8 mouse cellular contexts compared by ENCODE assay signal in the genomic region with DNA sequence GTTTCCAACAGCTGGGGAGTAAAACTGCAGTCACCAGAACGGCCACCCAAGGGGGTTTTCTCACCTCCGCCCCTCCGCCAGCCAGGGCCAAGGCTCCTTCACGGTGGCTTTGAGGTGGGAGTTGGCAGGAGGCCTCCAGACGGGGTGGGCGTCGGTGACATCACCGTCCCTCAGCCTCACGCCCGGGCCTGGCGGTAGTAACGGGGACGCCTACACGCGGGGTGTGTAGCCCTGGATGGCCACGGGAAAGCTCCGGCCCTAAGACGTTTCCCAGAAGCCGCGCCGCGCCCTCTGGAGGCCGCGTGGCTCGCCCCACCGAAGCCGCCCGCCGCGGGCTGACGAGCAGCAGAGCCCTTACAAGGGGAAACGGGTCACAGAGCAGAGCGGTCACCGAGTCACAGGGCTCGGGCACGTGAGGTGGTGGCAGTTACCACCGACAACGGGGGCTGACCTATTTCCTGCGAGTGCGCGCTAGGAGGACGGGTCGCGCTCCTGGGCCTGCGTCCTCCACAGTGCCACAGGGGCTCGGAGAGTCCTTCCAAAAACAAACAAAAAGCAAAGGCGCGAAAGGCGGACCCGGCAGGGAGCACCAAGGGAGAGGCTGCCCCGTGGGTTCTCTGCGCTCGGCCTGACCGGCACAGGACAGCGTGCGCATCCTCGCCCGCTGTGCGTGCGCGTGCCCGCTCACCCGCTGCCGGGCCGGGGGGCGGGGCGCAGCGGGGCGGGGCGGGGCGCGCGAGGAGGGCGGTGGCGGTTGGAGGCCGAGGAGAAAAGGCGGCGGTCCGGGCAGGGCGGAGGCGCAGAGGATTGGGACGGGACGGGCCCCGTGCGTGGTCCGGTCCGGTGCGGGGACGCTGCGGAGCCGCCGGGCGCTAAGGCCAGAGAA. TPM values are rescaled to one million over a fixed set of nuclear protein-coding genes. Genes with fewer than 3 reads are reported as not detected.
A peak's percentile ranks its signal among the peaks of the same experiment; 100 is the strongest.
DNase-seq lines count a peak whose midpoint lies in the region; ATAC-seq and TF ChIP-seq lines count a peak whose summit lies in the region.

Gene Fbxo30, plus strand, starts transcription at position 753 of the 886 bp plus-strand sequence.

- H3K4me2 ChIP-seq in CH12.LX (ENCODE audit: insufficient read depth, low read depth, poor library complexity, severe bottlenecking): peak within 1 kb of the TSS; percentile 61
- H3K4me2 ChIP-seq in forebrain, embryonic 11.5 days (ENCODE audit: low read depth, low read length, severe bottlenecking): peak within 1 kb of the TSS; percentile 51
- peak within 1 kb of the TSS; percentile 97 for H3K4me2 ChIP-seq in heart, embryonic 16.5 days (ENCODE audit: low read depth, low read length)
- peak within 1 kb of the TSS; percentile 99 for H3K4me2 ChIP-seq in liver, embryonic 13.5 days
- H3K4me2 ChIP-seq in stomach, embryonic 14.5 days (replicated peaks; ENCODE audit: low read depth, low read length): peak within 1 kb of the TSS; percentile 87

- H3K9ac ChIP-seq in CH12.LX (ENCODE audit: insufficient read depth, low read depth): peak within 1 kb of the TSS; percentile 61
- H3K9ac ChIP-seq in forebrain, embryonic 11.5 days (ENCODE audit: low read length): peak within 1 kb of the TSS; percentile 93
- H3K9ac ChIP-seq in heart, embryonic 16.5 days (ENCODE audit: low read length): peak within 1 kb of the TSS; percentile 99
- peak within 1 kb of the TSS; percentile 100 for H3K9ac ChIP-seq in liver, embryonic 13.5 days
- peak within 1 kb of the TSS; percentile 97 for H3K9ac ChIP-seq in stomach, embryonic 14.5 days (replicated peaks; ENCODE audit: low read depth, low read length)

- dilution Hi-C loops in CH12.LX (cut with MboI; ENCODE audit: extremely low pct_ligation_motif_present, extremely low pct_unique_long_range_greater_than_20kb, low sequenced_read_pairs): no loop called here

- peak within 1 kb of the TSS; percentile 59 to 69 (median 68) for H3K4me3 ChIP-seq in CH12.LX (replicated peaks in 1 of 3; ENCODE audit: low read depth in 2 of 3, low read length in 2 of 3, poor library complexity in 1 of 3)
- peak within 1 kb of the TSS; percentile 93 for H3K4me3 ChIP-seq in forebrain, embryonic 11.5 days (ENCODE audit: low read depth, low read length)
- peak within 1 kb of the TSS; percentile 97 for H3K4me3 ChIP-seq in heart, embryonic 16.5 days (ENCODE audit: low read length)
- peak within 1 kb of the TSS; percentile 99 for H3K4me3 ChIP-seq in liver, embryonic 13.5 days (replicated peaks)
- H3K4me3 ChIP-seq in stomach, embryonic 14.5 days (ENCODE audit: low read depth, low read length): peak within 1 kb of the TSS; percentile 88

- peaks cover 3% of the 10 kb centered on the region; the same call in 1 of the 2 replicates for H3K79me2 ChIP-seq in CH12.LX (replicated peaks; ENCODE audit: control insufficient read depth, extremely low read depth, insufficient read depth, poor library complexity, severe bottlenecking)

- peak within 1 kb of the TSS; percentile 64 for H3K27ac ChIP-seq in CH12.LX (ENCODE audit: insufficient read depth, low read depth)
- peak within 1 kb of the TSS; percentile 95 for H3K27ac ChIP-seq in forebrain, embryonic 11.5 days (ENCODE audit: low read depth, low read length)
- peak within 1 kb of the TSS; percentile 100 for H3K27ac ChIP-seq in heart, embryonic 16.5 days (ENCODE audit: low read length)
- H3K27ac ChIP-seq in liver, embryonic 13.5 days: peak within 1 kb of the TSS; percentile 98
- H3K27ac ChIP-seq in stomach, embryonic 14.5 days (ENCODE audit: low read length): peak within 1 kb of the TSS; percentile 97

- no peak for TF ChIP-seq EP300 in CH12.LX (IDR thresholded peaks at IDR 0.05; ENCODE audit: low read length)

- H3K27me3 ChIP-seq in CH12.LX (replicated peaks): no peaks in the 10 kb centered on the region
- no peaks in the 10 kb centered on the region for H3K27me3 ChIP-seq in forebrain, embryonic 11.5 days (ENCODE audit: control insufficient read depth, insufficient read depth, low read length)
- H3K27me3 ChIP-seq in heart, embryonic 16.5 days (ENCODE audit: control insufficient read depth, insufficient read depth, low read length): no peaks in the 10 kb centered on the region
- no peaks in the 10 kb centered on the region for H3K27me3 ChIP-seq in liver, embryonic 13.5 days
- H3K27me3 ChIP-seq in stomach, embryonic 14.5 days (ENCODE audit: control insufficient read depth, insufficient read depth, low read length): no peaks in the 10 kb centered on the region

- H3K9me3 ChIP-seq in CH12.LX (replicated peaks; ENCODE audit: low read length): peaks cover 3% of the 10 kb centered on the region
- no peaks in the 10 kb centered on the region for H3K9me3 ChIP-seq in forebrain, embryonic 11.5 days (ENCODE audit: control insufficient read depth, low read length)
- H3K9me3 ChIP-seq in heart, embryonic 16.5 days (replicated peaks; ENCODE audit: control insufficient read depth, low read length): no peaks in the 10 kb centered on the region
- H3K9me3 ChIP-seq in liver, embryonic 13.5 days (replicated peaks): no peaks in the 10 kb centered on the region
- no peaks in the 10 kb centered on the region for H3K9me3 ChIP-seq in stomach, embryonic 14.5 days (ENCODE audit: control insufficient read depth, low read depth, low read length)

- H3K36me3 ChIP-seq in CH12.LX (replicated peaks in 1 of 2; ENCODE audit: control insufficient read depth in 1 of 2, insufficient read depth in 1 of 2, low read length in 1 of 2): peaks cover 0 to 2% of the 10 kb centered on the region in 2 experiments
- no peaks in the 10 kb centered on the region for H3K36me3 ChIP-seq in forebrain, embryonic 11.5 days (ENCODE audit: control insufficient read depth, insufficient read depth, low read length)
- H3K36me3 ChIP-seq in heart, embryonic 16.5 days (ENCODE audit: control insufficient read depth, insufficient read depth): no peaks in the 10 kb centered on the region
- peaks cover 4% of the 10 kb centered on the region for H3K36me3 ChIP-seq in liver, embryonic 13.5 days
- no peaks in the 10 kb centered on the region for H3K36me3 ChIP-seq in stomach, embryonic 14.5 days (ENCODE audit: control insufficient read depth, insufficient read depth, low read length)

- WGBS in forebrain, embryonic 11.5 days: under 1% methylated on average over 75 of the region's 93 CpGs
- WGBS in heart, embryonic 16.5 days: under 1% methylated on average over 88 of the region's 93 CpGs
- WGBS in liver, embryonic 13.5 days (ENCODE audit: insufficient replicate concordance): under 1% methylated on average over 64 of the region's 93 CpGs
- under 1% methylated on average over 77 of the region's 93 CpGs for WGBS in stomach, embryonic 14.5 days

- in situ Hi-C loops in CH12.LX (cut with MboI; ENCODE audit: low pct_ligation_motif_present, low pct_unique_long_range_greater_than_20kb, low sequenced_read_pairs): no loop called here

- TF ChIP-seq POLR2A in CH12.LX (IDR thresholded peaks at IDR 0.05; ENCODE audit: low read depth, low read length): peak; percentile 93

- peak; percentile 9; the same call in 1 of the 2 replicates for TF ChIP-seq RAD21 in CH12.LX (IDR thresholded peaks at IDR 0.05; ENCODE audit: low read depth, low read length)

- TF ChIP-seq CTCF in CH12.LX (conservative IDR thresholded peaks at IDR 0.05 in 1 of 2, IDR thresholded peaks at IDR 0.05 in 1 of 2; ENCODE audit: low read depth in 2 of 2, low read length in 2 of 2): peak in 1 of 2 experiments; percentile 56; a peak in 2 of 4 replicates

- peaks cover 0 to 12% of the 10 kb centered on the region in 2 experiments; a peak in 3 of 4 replicates for H3K4me1 ChIP-seq in CH12.LX (ENCODE audit: control insufficient read depth in 1 of 2, insufficient read depth in 2 of 2)
- H3K4me1 ChIP-seq in forebrain, embryonic 11.5 days (replicated peaks; ENCODE audit: control insufficient read depth, insufficient read depth, low read length): no peaks in the 10 kb centered on the region; the same call in 1 of the 2 replicates
- no peaks in the 10 kb centered on the region for H3K4me1 ChIP-seq in heart, embryonic 16.5 days (ENCODE audit: control insufficient read depth, insufficient read depth, low read length)
- H3K4me1 ChIP-seq in liver, embryonic 13.5 days (replicated peaks): peaks cover 28% of the 10 kb centered on the region
- no peaks in the 10 kb centered on the region for H3K4me1 ChIP-seq in stomach, embryonic 14.5 days (ENCODE audit: control insufficient read depth, insufficient read depth, low read length)

- DNase-seq in CH12.LX (ENCODE audit: extremely low read depth): peak; percentile 68
- DNase-seq in c-Kit-positive CD71-positive TER-119-negative erythroid progenitor cells, embryonic 14.5 days (ENCODE audit: low read depth): peak; percentile 62
- peak; percentile 96 for DNase-seq in forebrain, embryonic 11.5 days (ENCODE audit: low spot score)
- peak; percentile 93 to 97 for DNase-seq in kidney, postnatal 25 days
- DNase-seq in liver, embryonic 13.5 days: peak; percentile 86
- peak; percentile 92 to 95 for DNase-seq in natural killer cell, adult 2 months (ENCODE audit: low spot score in 2 of 2)

- peak; percentile 94 for ATAC-seq in forebrain, embryonic 11.5 days (replicated peaks; ENCODE audit: low FRiP score)
- ATAC-seq in heart, embryonic 16.5 days (replicated peaks; ENCODE audit: extremely low read depth, insufficient read depth, low FRiP score): peak; percentile 93
- ATAC-seq in liver, embryonic 13.5 days (ENCODE audit: low read depth): peak; percentile 92
- peak; percentile 93 for ATAC-seq in stomach, embryonic 14.5 days (ENCODE audit: insufficient number of reproducible peaks, insufficient read depth, low FRiP score, low read depth)

TF ChIP-seq in CH12.LX, 34 proteins besides CTCF, POLR2A, EP300 and RAD21 (continues in another document):
- TF ChIP-seq NRF1 (IDR thresholded peaks at IDR 0.05; ENCODE audit: low read depth, low read length) (peak; percentile 73), ZNF384 (IDR thresholded peaks at IDR 0.05; ENCODE audit: low read depth, low read length) (no peak), TBP (conservative IDR thresholded peaks at IDR 0.05; ENCODE audit: low read depth, low read length) (no peak), IRF4 (IDR thresholded peaks at IDR 0.05; ENCODE audit: low read depth, low read length) (peak; percentile 13; the same call in 1 of the 2 replicates), SIN3A (IDR thresholded peaks at IDR 0.05; ENCODE audit: low read length) (peak; percentile 37), SMC3 (IDR thresholded peaks at IDR 0.05; ENCODE audit: low read depth, low read length) (peak; percentile 28), MAFK (IDR thresholded peaks at IDR 0.05; ENCODE audit: insufficient replicate concordance, low read length) (no peak), PAX5 (IDR thresholded peaks at IDR 0.05; ENCODE audit: low read length) (no peak)

RNA-seq across cellular contexts. Expression of gene Fbxo30, which starts in this region (rescaled TPM):
- total RNA-seq in CH12.LX (2012; rRNA removed) (1.8 and 2.1 TPM in 2 replicates), CH12.LX (2014; rRNA removed) (3.1 and 3.2 TPM in 2 replicates)
- polyA plus RNA-seq in CH12.LX (2012; ENCODE audit: insufficient read length, low read depth): 2.6 and 3.0 TPM in 2 replicates
- 45.6 and 47.8 TPM in 2 replicates for polyA plus RNA-seq in forebrain, embryonic 11.5 days (2014; fragmentation: Nextera tagmentation; extraction: Ambion mirVana)
- polyA plus RNA-seq in heart, embryonic 16.5 days (2015; fragmentation: Nextera tagmentation; extraction: Ambion mirVana): 32.6 and 34.4 TPM in 2 replicates
- 48.2 and 59.6 TPM in 2 replicates for polyA plus RNA-seq in liver, embryonic 13.5 days (2015; fragmentation: Nextera tagmentation; extraction: Ambion mirVana)
- 29.5 and 29.9 TPM in 2 replicates for polyA plus RNA-seq in stomach, embryonic 14.5 days (2014; fragmentation: Nextera tagmentation; extraction: Ambion mirVana)

Comparison
In these comparisons a context has a peak if more than half of its experiments do, and no peak if none do; other contexts are left out.
1. Peak in every context shown above with its lines: DNase-seq, ATAC-seq, H3K4me3 ChIP-seq and H3K27ac ChIP-seq.